Mouse (Mus musculus) hindbrain, postnatal 0 days (tissue): ENCODE data around the gene Surf2. TPM values are rescaled to one million over a fixed set of nuclear protein-coding genes. Genes with fewer than 3 reads are reported as not detected.

Source experiments
- ATAC-seq: fragments of 200-750 bp; cut with Nextera tagmentation; 2 replicates; pipeline ENCODE4 v1.8.0; 2017; ENCODE audit warnings: mild to moderate bottlenecking, moderate TSS enrichment, moderate library complexity
- DNase-seq: peaks from one replicate; pipeline ENCODE4 v3.0.0-alpha.2; 2015; ENCODE audit warnings: low spot score
- H3K27ac ChIP-seq: fragments of 300-500 bp; sonication (generic); 2 replicates; pipeline ENCODE4 v1.5.1; 2014; ENCODE audit warnings: mild to moderate bottlenecking
- H3K27me3 ChIP-seq: fragments of 300-500 bp; sonication (generic); 2 replicates; pipeline ENCODE4 v1.6.1; 2014; ENCODE audit warnings: low read length, mixed read lengths; ENCODE audit not compliant: insufficient read depth
- H3K36me3 ChIP-seq: fragments of 300-500 bp; sonication (generic); 2 replicates; pipeline ENCODE4 v1.6.1; 2014; ENCODE audit warnings: low read length, mixed read lengths; ENCODE audit not compliant: insufficient read depth
- H3K4me1 ChIP-seq: fragments of 300-500 bp; sonication (generic); 2 replicates; pipeline ENCODE4 v1.6.1; 2014; ENCODE audit warnings: antibody characterized with exemption, low read length, mixed read lengths; ENCODE audit not compliant: insufficient read depth
- H3K4me2 ChIP-seq: fragments of 300-500 bp; sonication (generic); 2 replicates; pipeline ENCODE4 v1.6.1; 2014; ENCODE audit warnings: low read depth, mild to moderate bottlenecking, low read length, moderate library complexity, mixed read lengths
- H3K4me3 ChIP-seq: fragments of 300-500 bp; sonication (generic); 2 replicates; pipeline ENCODE4 v1.5.1; 2014; ENCODE audit warnings: low read length
- H3K9ac ChIP-seq: fragments of 300-500 bp; sonication (generic); replicated peaks from 2 replicates; pipeline ENCODE4 v1.6.1; 2014; ENCODE audit warnings: mild to moderate bottlenecking, low read length, moderate library complexity, mixed read lengths
- H3K9me3 ChIP-seq: fragments of 300-500 bp; sonication (generic); 2 replicates; pipeline ENCODE4 v1.6.1; 2016; ENCODE audit warnings: low read length, mixed read lengths
- CTCF ChIP-seq: IDR thresholded peaks from 2 replicates; pipeline ENCODE4 v1.5.1; 2016; ENCODE audit warnings: antibody characterized with exemption, control low read depth, low read depth
- WGBS: fragments of 180-500 bp; shearing (Covaris S2); extraction: QIAGEN DNeasy Blood & Tissue Kit; methylation state at CpG from one replicate; pipeline ENCODE4 v1.1.7; 2014; 5-methylcytosine and 5-hydroxymethylcytosine counted together
- polyA plus RNA-seq: library from polyadenylated mRNA; unstranded; fragments of >200 nt; fragmentation: Nextera tagmentation; extraction: Ambion mirVana; gene quantifications from 2 replicates; pipeline ENCODE4 v1.2.1, GENCODE M21; 2015
- total RNA-seq: library from RNA; depleted of rRNA; stranded (reverse); fragments of >200 nt; gene quantifications from 2 replicates; pipeline ENCODE4 v1.2.3, GENCODE M21; 2014

Gene Surf2
- total and polyA plus RNA-seq, 2 experiments from 2014 or later, result 24.4 to 54.6 TPM

DNA sequence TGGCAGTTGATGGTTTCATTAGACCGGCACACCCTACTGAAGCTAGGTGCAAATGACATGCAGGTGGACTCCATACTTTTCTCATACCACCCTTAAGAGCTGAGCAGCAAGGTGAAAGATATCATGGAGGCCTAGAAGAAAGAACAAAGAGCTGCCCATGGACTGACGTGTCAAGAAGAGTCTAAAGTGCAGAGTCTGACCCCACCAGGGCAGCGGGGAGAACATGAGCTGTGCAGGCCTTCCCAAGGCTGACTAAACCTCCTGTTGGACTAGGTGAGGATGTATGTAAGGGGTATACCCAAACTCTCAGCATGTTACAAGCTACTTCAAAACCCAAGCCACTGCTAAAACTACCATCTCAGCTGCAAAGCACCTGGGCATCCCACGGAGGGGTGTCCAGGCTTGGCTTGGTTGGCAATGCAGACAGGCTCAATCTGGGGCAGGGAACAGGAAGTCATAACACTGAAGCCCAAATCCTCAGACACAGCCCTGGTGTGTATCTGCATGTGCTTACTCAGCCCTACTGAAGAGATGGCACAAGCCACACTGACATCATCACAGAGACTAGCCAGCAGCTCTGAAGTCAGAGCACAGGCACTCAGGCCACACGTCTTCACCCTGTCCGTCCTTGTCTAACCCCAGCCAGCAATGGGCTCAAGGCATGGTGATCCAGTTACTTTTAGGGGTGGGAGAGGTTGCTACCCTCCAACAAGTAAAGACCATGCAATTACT lies 11.7 kb downstream of the Surf2 start:
- Histone ChIP-seq H3K36me3 (peaks cover 28% of the 10 kb centered on the region), H3K4me3 (no peak overlapping the region), H3K9me3 (no peaks in the 10 kb centered on the region), H3K4me2 (no peak overlapping the region), H3K27ac (no peak overlapping the region), H3K27me3 (no peaks in the 10 kb centered on the region), H3K9ac (0 out of 2 replicates have a peak overlapping the region, but pooled peaks have one; percentile 17), H3K4me1 (peaks cover 8% of the 10 kb centered on the region; the same call in 1 of the 2 replicates)
- no peak for ATAC-seq
- TF ChIP-seq CTCF, result no peak
- 90% methylated on average over 6 of the region's 6 CpGs for WGBS
- DNase-seq, result no peak

DNA sequence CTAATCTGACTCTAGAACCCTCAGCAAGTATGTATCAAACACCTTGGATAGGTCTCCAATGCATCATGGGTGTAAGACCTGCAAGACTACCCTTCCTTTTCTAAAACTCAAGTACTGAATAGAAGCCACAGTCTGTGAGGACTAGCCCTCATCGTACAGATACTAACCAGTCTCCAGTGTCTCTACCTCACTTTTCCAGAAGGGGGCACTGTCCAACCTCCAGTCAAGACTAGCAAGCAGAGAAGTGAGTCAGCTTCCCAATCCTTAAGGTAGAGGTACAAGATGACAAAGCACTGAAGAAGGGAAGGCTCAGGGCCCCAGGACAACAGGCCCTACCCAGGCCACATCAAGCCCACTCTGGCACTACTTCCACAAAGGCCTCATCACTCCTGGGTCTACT lies 14.2 kb downstream of the Surf2 start:
- Histone ChIP-seq H3K27me3 (no peaks in the 10 kb centered on the region), H3K9ac (no peak overlapping the region)
- WGBS, result 36% methylated on average over 1 of the region's 1 CpGs

GRCm38 (mm10) chr2:26932473-26933303 lies 16.5 kb downstream of the Surf2 start:
- TF ChIP-seq CTCF, result no peak
- Histone ChIP-seq H3K36me3 (no peaks in the 10 kb centered on the region), H3K9ac (peak overlapping the region; percentile 97), H3K9me3 (no peaks in the 10 kb centered on the region), H3K4me1 (peaks cover 8% of the 10 kb centered on the region; the same call in 1 of the 2 replicates), H3K27me3 (no peaks in the 10 kb centered on the region), H3K4me3 (peak overlapping the region; percentile 93), H3K27ac (peak overlapping the region; percentile 88), H3K4me2 (peak overlapping the region; percentile 85)
- DNase-seq (no peak), ATAC-seq (peak; percentile 1; the same call in 1 of the 2 replicates)
- 2% methylated on average over 34 of the region's 49 CpGs for WGBS

More for the DNA sequence above, 14.2 kb downstream of the Surf2 start:
- no peak overlapping the region for H3K27ac ChIP-seq
- peaks cover 3% of the 10 kb centered on the region; the same call in 1 of the 2 replicates for H3K36me3 ChIP-seq
- DNase-seq (peak; percentile 75), ATAC-seq (no peak)
- TF ChIP-seq CTCF, result peak; percentile 74
- no peak overlapping the region for H3K4me2 ChIP-seq
- no peaks in the 10 kb centered on the region for H3K9me3 ChIP-seq
- H3K4me3 ChIP-seq, result no peak overlapping the region
- peaks cover 8% of the 10 kb centered on the region; the same call in 1 of the 2 replicates for H3K4me1 ChIP-seq

- Histone ChIP-seq H3K9me3 (no peaks in the 10 kb centered on the region), H3K9ac (peak within 1 kb of the TSS; percentile 97), H3K27ac (peak within 1 kb of the TSS; percentile 88), H3K4me3 (peak within 1 kb of the TSS; percentile 93), H3K36me3 (no peaks in the 10 kb centered on the region), H3K4me2 (peak within 1 kb of the TSS; percentile 85), H3K4me1 (peaks cover 8% of the 10 kb centered on the region; the same call in 1 of the 2 replicates), H3K27me3 (no peaks in the 10 kb centered on the region)
- DNase-seq (peak; percentile 95), ATAC-seq (peak; percentile 94)
- TF ChIP-seq CTCF, result no peak
- under 1% methylated on average over 41 of the region's 70 CpGs for WGBS
These were observed 17.3 kb downstream of the Surf2 start, which contains the start of the genes Surf4 and Stkld1 for GRCm38 (mm10) chr2:26933304-26934055. Gene Surf4, minus strand, starts transcription at chr2:26933928. Gene Stkld1, plus strand, starts transcription at chr2:26934047.

DNA sequence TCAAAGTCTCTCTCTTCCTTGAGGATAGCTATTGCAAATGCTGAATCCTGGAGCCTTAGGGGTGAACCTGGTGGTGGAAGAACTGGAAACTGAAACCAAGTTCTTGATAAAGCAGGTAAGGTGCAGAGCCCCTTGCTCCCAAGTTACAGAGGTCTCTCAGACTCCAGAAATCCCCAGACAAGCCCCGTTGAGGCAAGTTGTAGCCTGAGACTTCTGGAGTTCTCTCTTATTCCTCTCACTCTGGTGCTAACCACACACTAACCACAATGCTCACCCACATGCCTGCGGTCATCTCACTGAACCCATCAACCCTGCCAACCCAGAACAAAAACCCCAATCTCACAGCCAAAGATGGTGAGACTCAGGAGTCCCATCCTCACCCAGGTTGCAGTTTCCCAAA lies 19.1 kb downstream of the Surf2 start:
- no peaks in the 10 kb centered on the region for H3K27me3 ChIP-seq
- 97% methylated on average over 2 of the region's 2 CpGs for WGBS
- peaks cover 8% of the 10 kb centered on the region; the same call in 1 of the 2 replicates for H3K4me1 ChIP-seq
- no peak overlapping the region for H3K27ac ChIP-seq
- H3K4me2 ChIP-seq, result no peak overlapping the region
- DNase-seq (no peak), ATAC-seq (no peak)
- TF ChIP-seq CTCF, result no peak
- no peak overlapping the region for H3K4me3 ChIP-seq
- H3K9ac ChIP-seq, result no peak overlapping the region
- no peaks in the 10 kb centered on the region for H3K9me3 ChIP-seq
- H3K36me3 ChIP-seq, result no peaks in the 10 kb centered on the region

- 68% methylated on average over 1 of the region's 1 CpGs for WGBS
- H3K27me3 ChIP-seq, result no peaks in the 10 kb centered on the region
- H3K4me3 ChIP-seq, result no peak overlapping the region
- DNase-seq (no peak), ATAC-seq (no peak)
- no peak overlapping the region for H3K4me2 ChIP-seq
- no peaks in the 10 kb centered on the region for H3K36me3 ChIP-seq
- no peak overlapping the region for H3K9ac ChIP-seq
- H3K4me1 ChIP-seq, result peaks cover 8% of the 10 kb centered on the region; the same call in 1 of the 2 replicates
- no peaks in the 10 kb centered on the region for H3K9me3 ChIP-seq
- no peak overlapping the region for H3K27ac ChIP-seq
- no peak for TF ChIP-seq CTCF
These were observed 20.3 kb downstream of the Surf2 start for GRCm38 (mm10) chr2:26936425-26936824.
